Mouse (Mus musculus) lung, postnatal 36 days (tissue): ENCODE data around the gene Wdr63.

Experiments used
- DNase-seq: peaks from one replicate; pipeline ENCODE4 v3.0.0; 2022; ENCODE audit warnings: mixed read lengths

The Wdr63 gene

GRCm38 (mm10) chr3:146121310-146122124 is 13.6 kb upstream of the Wdr63 start:
- no peak for DNase-seq

GRCm38 (mm10) chr3:146117997-146118457 is 10.1 kb upstream of the Wdr63 start:
- peak; percentile 44 for DNase-seq

- DNase-seq = peak; percentile 7
These were observed 9.5 kb upstream of the Wdr63 start, which contains the start of gene Mcoln3 for GRCm38 (mm10) chr3:146117258-146117996. Gene Mcoln3, plus strand, starts transcription at chr3:146117450.

- no peak for DNase-seq
These were observed 3.0 kb upstream of the Wdr63 start for GRCm38 (mm10) chr3:146110916-146111315.

- DNase-seq = peak; percentile 33
These were observed 2.4 kb upstream of the Wdr63 start for GRCm38 (mm10) chr3:146110358-146110757.

GRCm38 (mm10) chr3:146108945-146109344 is 1.0 kb upstream of the Wdr63 start:
- peak; percentile 27 for DNase-seq

GRCm38 (mm10) chr3:146107116-146107849 is 647 bp downstream of the Wdr63 start:
- peak; percentile 11 for DNase-seq

GRCm38 (mm10) chr3:146102049-146102448 is 5.9 kb downstream of the Wdr63 start:
- peak; percentile 25 for DNase-seq

- DNase-seq = no peak
These were observed 8.0 kb downstream of the Wdr63 start for GRCm38 (mm10) chr3:146099925-146100324.

GRCm38 (mm10) chr3:146097861-146098260 is 10.1 kb downstream of the Wdr63 start:
- no peak for DNase-seq

GRCm38 (mm10) chr3:146096986-146097385 is 10.9 kb downstream of the Wdr63 start:
- no peak for DNase-seq

- no peak for DNase-seq
These were observed 12.9 kb downstream of the Wdr63 start for GRCm38 (mm10) chr3:146095066-146095465.

- DNase-seq = no peak
These were observed 16.8 kb downstream of the Wdr63 start for GRCm38 (mm10) chr3:146090988-146091657.

- no peak for DNase-seq
These were observed 27.7 kb downstream of the Wdr63 start for GRCm38 (mm10) chr3:146080241-146080640.

- DNase-seq = peak; percentile 52
These were observed 35.1 kb downstream of the Wdr63 start for GRCm38 (mm10) chr3:146072780-146073179.

- no peak for DNase-seq
These were observed 38.7 kb downstream of the Wdr63 start for GRCm38 (mm10) chr3:146069276-146069675.

- DNase-seq = no peak
These were observed 44.8 kb downstream of the Wdr63 start for GRCm38 (mm10) chr3:146063146-146063545.

- no peak for DNase-seq
These were observed 48.5 kb downstream of the Wdr63 start for GRCm38 (mm10) chr3:146059356-146059926.

- DNase-seq = peak; percentile 68
These were observed 49.7 kb downstream of the Wdr63 start for GRCm38 (mm10) chr3:146058263-146058662.

- no peak for DNase-seq
These were observed 50.8 kb downstream of the Wdr63 start for GRCm38 (mm10) chr3:146057131-146057530.

- DNase-seq = no peak
These were observed 54.1 kb downstream of the Wdr63 start for GRCm38 (mm10) chr3:146053873-146054272.
